Mouse (Mus musculus) left cerebral cortex, postnatal 25 days (tissue): ENCODE measurements around the gene Slc44a3. TPM values are rescaled to one million over a fixed set of nuclear protein-coding genes. Genes with fewer than 3 reads are reported as not detected.

ENCODE experiments used
- total RNA-seq, 2 experiments: library from RNA; stranded (reverse); gene quantifications; 2 replicates each; pipeline ENCODE4 v1.2.3; 2021

Gene Slc44a3
- total RNA-seq, 2 experiments from 2014 or later = not detected

Other genes starting within 250 kb of the Slc44a3 start
- 10 to 100 TPM; 47.1 to 47.3 TPM for gene Tmem56, start 249.3 kb downstream of the Slc44a3 start, total RNA-seq
- gene Alg14, start 240.6 kb downstream of the Slc44a3 start, total RNA-seq = 10 to 100 TPM; 15.2 to 16.3 TPM
- 10 to 100 TPM; 66.1 to 66.7 TPM for gene Cnn3, start 105.9 kb downstream of the Slc44a3 start, total RNA-seq
- not detected for gene 4930432M17Rik, start 138.4 kb upstream of the Slc44a3 start, total RNA-seq
- 10 to 100 TPM; 42.7 to 45.5 TPM for gene F3, start 191.1 kb upstream of the Slc44a3 start, total RNA-seq